Mouse (Mus musculus) cortical plate, adult 2 months (tissue): ENCODE results near the gene Fbxw11.

Experiments used
- CTCF ChIP-seq: fragments of 200-500 bp; IDR thresholded peaks from 2 replicates; pipeline ENCODE4 v1.5.1; 2011; ENCODE audit warnings: mild to moderate bottlenecking, control low read depth, low read length; ENCODE audit not compliant: insufficient read depth; ENCODE audit errors: extremely low read depth
- POLR2A ChIP-seq: fragments of 200-500 bp; IDR thresholded peaks from 2 replicates; pipeline ENCODE4 v1.6.1; 2011; ENCODE audit warnings: mild to moderate bottlenecking, low read length, control low read depth; ENCODE audit not compliant: insufficient read depth; ENCODE audit errors: extremely low read depth

DNA sequence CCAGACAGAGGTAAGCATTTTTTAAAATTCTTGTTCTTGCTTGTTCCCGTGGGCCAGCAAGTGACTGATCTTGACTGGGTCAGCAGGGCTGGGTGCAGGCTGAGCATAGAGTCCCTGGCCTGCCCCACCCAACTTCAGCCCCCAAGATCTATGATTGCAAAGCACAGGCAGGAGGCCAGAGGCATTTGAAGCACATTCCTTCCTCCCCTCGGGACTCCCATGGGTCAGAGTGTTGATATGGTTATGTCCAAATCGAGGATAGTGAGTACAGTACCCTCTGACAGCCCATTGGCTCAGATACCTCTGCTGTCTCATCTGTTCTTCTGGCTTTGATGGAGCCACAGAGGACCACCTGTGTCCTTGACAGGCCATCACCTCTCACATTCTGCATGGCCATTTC, 140.2 kb downstream of the Fbxw11 start:
- TF ChIP-seq CTCF (no peak), POLR2A (no peak)
